Mouse (Mus musculus) midbrain, postnatal 0 days (tissue): ENCODE results near the gene Galnt2. TPM values are rescaled to one million over a fixed set of nuclear protein-coding genes. Genes with fewer than 3 reads are reported as not detected.

ENCODE experiments used
- ATAC-seq: fragments of 200-750 bp; cut with Nextera tagmentation; 2 replicates; pipeline ENCODE4 v1.8.0; 2017; ENCODE audit warnings: moderate number of reproducible peaks, mild to moderate bottlenecking, moderate TSS enrichment, moderate library complexity; ENCODE audit not compliant: low FRiP score
- DNase-seq: peaks from one replicate; pipeline ENCODE4 v3.0.0-alpha.2; 2015; ENCODE audit warnings: low spot score
- H3K27ac ChIP-seq: fragments of 300-500 bp; sonication (generic); 2 replicates; pipeline ENCODE4 v1.5.1; 2014; ENCODE audit warnings: low read depth, mild to moderate bottlenecking, low read length, mixed read lengths
- H3K27me3 ChIP-seq: fragments of 300-500 bp; sonication (generic); 2 replicates; pipeline ENCODE4 v1.6.1; 2014; ENCODE audit warnings: low read length, control low read depth, mixed read lengths; ENCODE audit not compliant: insufficient read depth
- H3K36me3 ChIP-seq: fragments of 300-500 bp; sonication (generic); 2 replicates; pipeline ENCODE4 v1.6.1; 2014; ENCODE audit warnings: low read length, control low read depth, mixed read lengths; ENCODE audit not compliant: insufficient read depth
- H3K4me1 ChIP-seq: fragments of 300-500 bp; sonication (generic); 2 replicates; pipeline ENCODE4 v1.6.1; 2014; ENCODE audit warnings: mild to moderate bottlenecking, control low read depth, antibody characterized with exemption, low read length, mixed read lengths; ENCODE audit not compliant: insufficient read depth
- H3K4me2 ChIP-seq: fragments of 300-500 bp; sonication (generic); 2 replicates; pipeline ENCODE4 v1.6.1; 2014; ENCODE audit warnings: low read depth, mild to moderate bottlenecking, low read length, mixed read lengths; ENCODE audit not compliant: poor library complexity, severe bottlenecking
- H3K4me3 ChIP-seq: fragments of 300-500 bp; sonication (generic); 2 replicates; pipeline ENCODE4 v1.5.1; 2014; ENCODE audit warnings: low read depth, mild to moderate bottlenecking, low read length, moderate library complexity
- H3K9ac ChIP-seq: fragments of 300-500 bp; sonication (generic); replicated peaks from 2 replicates; pipeline ENCODE4 v1.6.1; 2014; ENCODE audit warnings: mild to moderate bottlenecking, low read length, moderate library complexity, mixed read lengths; ENCODE audit not compliant: poor library complexity, severe bottlenecking
- H3K9me3 ChIP-seq: fragments of 300-500 bp; sonication (generic); 2 replicates; pipeline ENCODE4 v1.6.1; 2016; ENCODE audit warnings: low read length, control low read depth
- CTCF ChIP-seq: IDR thresholded peaks from 2 replicates; pipeline ENCODE4 v1.5.1; 2016; ENCODE audit warnings: antibody characterized with exemption, mild to moderate bottlenecking
- WGBS: fragments of 180-500 bp; shearing (Covaris S2); extraction: QIAGEN DNeasy Blood & Tissue Kit; methylation state at CpG from one replicate; pipeline ENCODE4 v1.1.7; 2014; 5-methylcytosine and 5-hydroxymethylcytosine counted together
- polyA plus RNA-seq: library from polyadenylated mRNA; unstranded; fragments of >200 nt; fragmentation: Nextera tagmentation; extraction: Ambion mirVana; gene quantifications from 2 replicates; pipeline ENCODE4 v1.2.1, GENCODE M21; 2015
- total RNA-seq: library from RNA; depleted of rRNA; stranded (reverse); fragments of >200 nt; gene quantifications from 2 replicates; pipeline ENCODE4 v1.2.3, GENCODE M21; 2014

The Galnt2 gene
- total and polyA plus RNA-seq, 2 experiments from 2014 or later, result 51.3 to 65.4 TPM

- DNase-seq (no peak), ATAC-seq (no peak)
- no peak overlapping the region for H3K27ac ChIP-seq
- H3K4me2 ChIP-seq, result no peak overlapping the region
- H3K36me3 ChIP-seq, result no peaks in the 10 kb centered on the region
- TF ChIP-seq CTCF, result no peak
- 82% methylated on average over 7 of the region's 7 CpGs for WGBS
- no peaks in the 10 kb centered on the region for H3K9me3 ChIP-seq
- H3K4me1 ChIP-seq, result peaks cover 5% of the 10 kb centered on the region; the same call in 1 of the 2 replicates
- H3K9ac ChIP-seq, result no peak overlapping the region
- no peaks in the 10 kb centered on the region for H3K27me3 ChIP-seq
- H3K4me3 ChIP-seq, result no peak overlapping the region
These were observed 33.0 kb upstream of the Galnt2 start for GRCm38 (mm10) chr8:124198230-124198629.

- H3K9ac ChIP-seq, result no peak overlapping the region
- no peak for TF ChIP-seq CTCF
- H3K36me3 ChIP-seq, result no peaks in the 10 kb centered on the region
- ATAC-seq, result no peak
- WGBS, result 53% methylated on average over 7 of the region's 7 CpGs
- H3K4me3 ChIP-seq, result no peak overlapping the region
- H3K27me3 ChIP-seq, result no peaks in the 10 kb centered on the region
- no peak overlapping the region for H3K4me2 ChIP-seq
- no peaks in the 10 kb centered on the region for H3K4me1 ChIP-seq
- DNase-seq, result no peak
- H3K9me3 ChIP-seq, result no peaks in the 10 kb centered on the region
- H3K27ac ChIP-seq, result no peak overlapping the region
These were observed 30.8 kb upstream of the Galnt2 start for GRCm38 (mm10) chr8:124200400-124200799.

GRCm38 (mm10) chr8:124201706-124202105 is 29.5 kb upstream of the Galnt2 start:
- Histone ChIP-seq H3K36me3 (no peaks in the 10 kb centered on the region), H3K4me2 (no peak overlapping the region), H3K4me1 (no peaks in the 10 kb centered on the region), H3K9ac (no peak overlapping the region), H3K4me3 (no peak overlapping the region), H3K27ac (no peak overlapping the region), H3K9me3 (no peaks in the 10 kb centered on the region), H3K27me3 (no peaks in the 10 kb centered on the region)
- TF ChIP-seq CTCF, result no peak
- no peak for DNase-seq
- no peak for ATAC-seq
- 88% methylated on average over 8 of the region's 8 CpGs for whole genome bisulfite sequencing

- no peak for TF ChIP-seq CTCF
- Histone ChIP-seq H3K4me1 (no peaks in the 10 kb centered on the region), H3K4me3 (no peak overlapping the region), H3K9me3 (no peaks in the 10 kb centered on the region), H3K4me2 (no peak overlapping the region), H3K36me3 (no peaks in the 10 kb centered on the region), H3K27me3 (no peaks in the 10 kb centered on the region), H3K27ac (no peak overlapping the region), H3K9ac (no peak overlapping the region)
- WGBS, result 81% methylated on average over 5 of the region's 5 CpGs
- no peak for DNase-seq
- ATAC-seq, result no peak
These were observed 28.3 kb upstream of the Galnt2 start for GRCm38 (mm10) chr8:124202895-124203294.

GRCm38 (mm10) chr8:124204001-124204601 is 27.1 kb upstream of the Galnt2 start:
- Histone ChIP-seq H3K27me3 (no peaks in the 10 kb centered on the region), H3K9ac (no peak overlapping the region), H3K4me3 (no peak overlapping the region), H3K27ac (no peak overlapping the region; the same call in 1 of the 2 replicates), H3K4me1 (no peaks in the 10 kb centered on the region), H3K9me3 (no peaks in the 10 kb centered on the region), H3K36me3 (no peaks in the 10 kb centered on the region), H3K4me2 (no peak overlapping the region)
- DNase-seq (peak; percentile 66), ATAC-seq (no peak)
- WGBS, result 49% methylated on average over 13 of the region's 13 CpGs
- TF ChIP-seq CTCF, result no peak

- DNase-seq, result no peak
- no peak overlapping the region for H3K4me2 ChIP-seq
- WGBS, result 76% methylated on average over 2 of the region's 2 CpGs
- H3K9me3 ChIP-seq, result no peaks in the 10 kb centered on the region
- no peak overlapping the region for H3K9ac ChIP-seq
- H3K4me1 ChIP-seq, result no peaks in the 10 kb centered on the region; the same call in 1 of the 2 replicates
- H3K4me3 ChIP-seq, result no peak overlapping the region
- no peak overlapping the region for H3K27ac ChIP-seq
- TF ChIP-seq CTCF, result no peak
- no peaks in the 10 kb centered on the region for H3K27me3 ChIP-seq
- ATAC-seq, result no peak
- no peaks in the 10 kb centered on the region for H3K36me3 ChIP-seq
These were observed 19.0 kb upstream of the Galnt2 start for GRCm38 (mm10) chr8:124212148-124212547.
